Mouse (Mus musculus) gastrocnemius, postnatal 25 days (tissue): ENCODE results near the gene 1110032A03Rik. TPM values are rescaled to one million over a fixed set of nuclear protein-coding genes. Genes with fewer than 3 reads are reported as not detected.

Experiments used
- DNase-seq: peaks from one replicate; pipeline ENCODE4 v3.0.0; 2022
- total RNA-seq, 2 experiments: library from RNA; stranded (reverse); gene quantifications; 1 replicate in 1 of 2; 2 replicates in 1 of 2; pipeline ENCODE4 v1.2.3; 2021

The 1110032A03Rik gene
- total RNA-seq, 2 experiments from 2014 or later = 9.0 to 10.7 TPM

DNA sequence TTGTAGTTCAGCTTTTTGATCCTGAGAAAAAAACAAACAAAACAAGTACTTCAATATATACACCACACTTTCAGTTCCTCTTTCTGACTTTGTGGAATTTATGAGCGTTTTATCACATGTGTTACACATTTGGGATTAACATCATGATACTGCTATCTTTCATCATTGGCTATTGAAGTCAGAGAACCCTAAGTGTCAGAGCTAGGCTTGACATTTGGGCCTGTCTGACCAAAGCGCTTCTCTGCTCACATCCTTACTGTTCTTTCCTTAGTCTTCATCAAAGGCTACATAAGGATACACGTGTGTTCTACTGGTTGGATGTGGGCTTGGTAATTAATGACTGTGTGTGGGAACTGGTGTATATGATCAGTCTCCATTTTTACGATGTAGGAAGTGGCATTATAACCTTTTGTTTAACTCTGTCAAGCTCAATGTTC, 1.3 kb downstream of the 1110032A03Rik start:
- DNase-seq = no peak

DNA sequence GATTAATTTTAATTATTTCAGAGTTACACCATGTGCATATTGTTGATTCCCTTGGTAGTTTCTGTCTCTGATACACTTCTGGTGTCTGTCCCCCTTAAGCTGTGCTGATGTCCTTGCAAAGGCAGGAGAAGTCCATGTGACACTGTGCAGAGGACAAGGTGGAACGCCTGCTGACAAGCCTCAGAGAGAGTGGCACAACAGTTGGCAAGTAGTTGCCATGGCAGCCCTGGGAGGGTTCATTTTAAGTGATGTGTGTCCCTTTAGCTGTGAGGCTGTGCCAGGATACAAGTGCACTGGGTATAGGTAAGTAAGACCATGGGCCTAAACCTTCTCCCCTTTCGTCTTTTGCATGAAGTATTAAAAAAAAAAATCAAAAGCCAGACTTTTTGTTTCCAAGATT, 5.3 kb downstream of the 1110032A03Rik start:
- no peak for DNase-seq

DNA sequence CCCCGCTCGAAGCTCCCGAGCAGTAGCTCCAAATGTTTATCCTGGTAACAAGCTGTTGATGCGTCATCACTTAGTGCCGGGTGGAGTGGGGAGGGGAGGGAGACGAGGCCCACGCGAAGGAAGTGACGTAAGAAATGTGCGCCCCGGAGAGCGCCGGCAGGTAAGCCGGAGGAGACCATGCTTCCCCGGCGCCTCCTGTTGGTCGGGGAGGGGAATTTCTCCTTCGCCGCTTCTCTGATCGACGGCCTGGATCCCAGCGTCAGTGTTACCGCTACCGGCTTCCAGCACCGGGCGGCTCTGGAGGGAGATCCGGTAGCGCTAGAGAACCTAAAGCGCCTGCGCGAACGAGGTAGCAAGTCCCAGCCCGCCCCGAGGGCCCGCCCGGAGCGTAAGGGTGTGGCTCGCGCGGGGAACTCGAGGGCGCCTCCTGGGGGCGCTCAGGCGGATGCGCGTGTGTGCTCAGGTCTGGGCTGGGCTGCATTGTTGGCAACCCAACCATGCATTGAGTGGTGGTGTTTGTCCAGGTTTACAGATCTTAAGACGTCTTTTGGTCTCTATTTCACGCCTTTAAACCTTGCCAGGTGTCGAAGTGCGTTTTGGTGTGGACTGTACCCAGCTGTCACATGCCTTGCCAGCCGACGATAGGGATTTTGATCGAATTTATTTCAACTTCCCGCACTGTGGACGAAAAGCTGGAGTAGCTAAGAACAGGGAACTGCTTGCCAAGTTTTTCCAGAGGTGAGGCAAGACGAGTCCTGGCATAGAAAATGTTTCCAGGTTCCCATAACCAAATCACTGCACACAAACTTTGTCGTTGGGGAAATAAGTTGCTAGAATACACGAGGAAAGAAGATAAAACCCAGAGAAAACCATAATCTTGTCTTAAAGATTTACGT, 7.0 kb downstream of the 1110032A03Rik start, which contains the start of gene Fdxacb1:
Gene Fdxacb1, plus strand, starts transcription at position 130 of the 896 bp plus-strand sequence.
- peak; percentile 96 for DNase-seq

DNA sequence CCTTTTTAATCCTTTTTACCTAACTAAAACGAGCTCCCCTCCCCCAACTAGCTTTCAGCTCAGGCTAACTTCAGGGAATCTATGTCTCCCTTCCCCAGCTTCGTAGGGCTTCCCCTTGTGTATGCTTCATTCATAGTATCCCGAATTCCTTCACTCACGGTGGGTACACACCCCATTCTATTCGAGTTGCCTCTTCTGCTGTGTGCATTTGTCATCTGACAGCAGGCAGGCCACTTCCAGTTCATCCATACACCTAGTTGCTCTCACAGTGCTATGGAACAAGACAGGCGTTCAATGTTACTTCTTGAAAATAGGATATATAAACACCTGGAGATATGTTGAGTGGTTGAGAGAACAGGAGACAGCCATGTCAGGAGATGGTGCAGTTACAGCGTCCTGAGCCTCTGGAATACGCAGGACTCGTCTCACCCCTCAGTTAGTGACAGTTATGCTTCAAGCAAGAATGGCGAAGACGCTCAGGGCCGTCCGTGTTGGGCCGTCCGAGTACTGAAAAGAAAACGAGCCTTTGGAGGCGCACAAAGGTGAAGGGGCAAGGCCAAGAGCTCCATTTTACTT, 7.7 kb downstream of the 1110032A03Rik start:
- DNase-seq = no peak

DNA sequence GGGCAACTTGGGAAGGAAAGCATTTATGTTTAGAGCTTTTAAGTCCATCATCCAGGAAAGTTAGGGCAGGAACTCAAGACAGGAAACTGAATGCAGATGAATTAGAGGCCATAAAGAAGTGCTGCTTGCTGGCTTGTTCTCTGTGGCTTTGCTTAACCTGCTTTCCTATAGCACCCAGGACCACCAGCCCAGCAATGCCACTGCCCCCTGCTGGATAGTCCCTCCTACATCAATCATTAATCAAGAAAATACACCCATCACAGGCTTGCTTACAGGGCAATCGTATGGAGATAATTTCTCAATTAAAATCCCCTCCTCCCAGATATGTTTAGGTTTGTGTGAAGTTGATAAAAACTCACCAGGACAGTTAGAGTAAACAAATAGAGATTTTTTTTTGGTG, 12.0 kb downstream of the 1110032A03Rik start:
- DNase-seq = no peak

DNA sequence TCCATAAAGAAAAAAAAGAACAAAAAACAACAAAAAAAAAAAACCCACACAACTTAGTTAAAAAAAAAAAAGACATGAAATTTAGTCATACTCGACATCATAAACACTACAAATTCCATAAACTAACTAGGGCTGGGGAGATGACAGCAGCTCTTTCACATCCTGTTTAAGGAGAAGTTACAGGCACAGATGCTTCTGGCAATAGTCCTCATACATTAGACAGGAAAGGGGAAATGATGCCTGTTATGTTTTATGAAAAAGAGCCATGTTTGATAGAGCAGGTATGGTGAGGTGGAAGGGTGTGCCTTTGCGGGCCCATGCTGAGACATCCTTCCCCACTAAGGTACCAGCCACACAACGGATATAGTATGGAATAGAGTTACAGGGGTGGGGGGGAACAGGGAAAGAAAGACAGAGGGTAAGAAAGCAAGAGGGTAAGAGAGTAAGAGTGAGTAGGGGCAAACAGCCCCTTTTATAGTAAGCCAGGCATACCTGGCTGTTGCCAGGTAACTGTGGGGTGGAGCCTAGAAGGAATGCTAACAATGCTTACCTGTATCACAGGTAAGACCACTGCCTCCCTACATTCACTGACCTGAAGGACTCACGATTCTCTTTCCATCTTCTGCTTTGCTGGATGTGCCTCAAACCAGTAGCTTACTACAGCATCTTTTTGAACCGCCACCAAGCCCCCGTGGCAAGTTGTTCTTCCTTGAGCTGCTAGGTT, 13.6 kb downstream of the 1110032A03Rik start:
- DNase-seq = no peak

DNA sequence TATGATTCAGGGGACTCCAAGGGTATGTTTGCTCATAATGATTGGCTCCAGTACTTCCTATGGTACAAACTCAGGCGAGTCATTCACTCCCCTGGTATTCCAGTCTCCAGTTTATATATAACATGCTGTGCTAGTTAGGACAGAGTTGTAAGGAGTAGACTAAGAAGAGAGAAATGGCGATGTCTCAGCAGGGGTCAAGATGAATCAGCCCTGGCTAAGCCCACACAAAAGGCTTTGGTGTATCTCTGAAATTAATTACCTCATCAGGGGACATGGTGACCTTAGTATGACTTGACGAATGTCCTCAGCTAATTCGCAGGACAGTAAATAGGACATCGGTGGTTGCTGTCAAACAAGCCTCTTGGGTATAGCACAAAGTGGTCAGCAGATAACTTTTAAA, 18.6 kb downstream of the 1110032A03Rik start:
- no peak for DNase-seq

DNA sequence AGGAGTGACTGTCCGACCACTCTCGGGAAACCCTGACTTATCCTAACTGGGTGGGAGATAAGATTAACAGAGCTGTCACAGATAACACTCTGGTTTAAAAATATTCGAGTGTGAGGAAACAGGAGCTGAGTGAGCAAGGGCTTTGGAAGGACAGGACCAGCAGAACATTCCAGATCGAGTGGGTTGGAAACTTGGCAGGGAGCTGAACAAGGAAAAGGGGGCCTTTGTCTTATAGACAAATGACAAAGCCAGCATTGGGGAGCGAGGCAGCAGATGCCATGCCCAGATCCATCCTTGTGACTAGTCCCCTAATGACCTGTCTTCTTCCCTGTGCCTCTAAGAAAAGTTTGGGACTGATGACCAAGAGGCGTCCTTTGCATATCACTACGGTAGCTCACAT, 21.4 kb downstream of the 1110032A03Rik start:
- DNase-seq = peak; percentile 20

DNA sequence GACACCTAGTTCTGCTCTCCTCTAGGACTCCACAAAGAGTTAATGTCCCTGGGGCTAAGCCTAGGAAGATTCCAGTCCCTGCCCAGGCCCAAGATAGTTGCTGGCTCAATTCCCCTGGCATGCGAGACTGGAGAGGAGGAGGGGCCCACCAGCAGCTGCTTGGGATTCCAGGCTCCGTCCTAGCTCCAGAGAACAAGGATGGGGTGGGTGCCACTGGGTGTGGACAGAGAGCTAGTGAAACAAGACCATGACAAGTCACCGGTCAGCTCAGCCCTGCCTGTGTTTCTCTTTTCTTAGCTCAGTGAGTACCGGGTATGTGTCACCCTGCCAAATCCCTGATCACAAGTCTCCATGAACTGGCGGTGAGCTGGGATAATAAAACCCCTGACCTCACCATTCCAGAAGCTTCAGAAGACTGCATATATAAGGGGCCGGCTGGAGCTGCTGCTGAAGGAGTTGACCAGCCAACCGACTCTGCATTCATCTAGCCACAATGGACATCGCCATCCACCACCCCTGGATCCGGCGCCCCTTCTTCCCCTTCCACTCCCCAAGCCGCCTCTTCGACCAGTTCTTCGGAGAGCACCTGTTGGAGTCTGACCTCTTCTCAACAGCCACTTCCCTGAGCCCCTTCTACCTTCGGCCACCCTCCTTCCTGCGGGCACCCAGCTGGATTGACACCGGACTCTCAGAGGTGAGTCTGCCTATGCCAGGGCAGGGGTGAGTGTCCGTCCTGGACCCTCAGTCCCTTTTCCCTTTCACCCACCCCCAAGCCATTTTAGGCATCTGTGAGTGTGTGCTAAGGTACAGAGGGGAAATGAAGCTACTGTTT, 22.3 kb downstream of the 1110032A03Rik start:
- DNase-seq = peak; percentile 96

DNA sequence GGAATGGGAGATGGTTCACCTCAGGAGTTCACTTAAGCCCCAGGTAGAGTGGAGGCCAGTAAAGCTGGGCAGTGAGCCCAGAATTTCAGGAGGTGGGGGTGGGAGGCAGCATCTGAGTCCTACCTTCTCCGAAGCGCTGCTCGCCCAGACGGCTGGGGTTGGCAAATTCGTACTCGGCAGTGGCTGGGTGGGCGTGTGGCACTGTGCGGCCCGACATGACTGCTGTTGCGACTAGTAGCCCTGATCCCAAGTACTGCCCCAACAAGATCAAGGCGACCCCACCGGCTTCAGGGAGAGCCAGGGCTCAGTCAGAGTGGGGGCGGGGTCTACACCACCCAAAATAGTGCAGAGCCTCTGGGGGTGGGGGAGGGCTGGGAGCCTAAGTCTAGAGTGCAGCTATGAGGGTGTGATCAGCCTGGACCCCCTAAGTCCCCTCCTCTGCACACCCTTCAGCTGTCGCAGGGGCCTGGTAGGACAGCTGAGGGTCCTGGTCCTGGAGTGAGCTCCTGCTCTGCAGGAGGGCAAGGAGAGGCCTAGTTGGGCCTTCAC, 23.2 kb downstream of the 1110032A03Rik start, which contains the start of gene Hspb2:
Gene Hspb2, minus strand, starts transcription at position 301 of the 549 bp plus-strand sequence.
- peak; percentile 75 for DNase-seq

DNA sequence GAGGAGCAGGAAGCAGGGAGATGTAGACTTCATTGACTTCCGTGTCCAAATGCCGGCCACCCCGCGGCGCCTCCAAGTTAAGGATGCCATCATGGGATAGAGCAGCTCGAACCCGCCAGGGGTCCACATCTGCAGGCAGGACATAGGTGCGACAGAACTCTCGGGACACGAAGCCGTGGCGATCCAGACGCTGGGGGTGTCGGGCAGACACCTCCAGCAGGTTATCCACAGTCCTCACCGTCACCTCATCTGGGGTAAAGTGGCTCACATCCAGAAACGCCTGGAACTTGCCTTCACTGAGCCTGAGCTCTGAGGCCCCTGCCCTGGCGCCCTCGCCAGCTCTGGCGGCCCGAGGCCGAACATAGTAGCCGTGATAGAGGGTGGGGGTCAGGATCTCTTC, 24.0 kb downstream of the 1110032A03Rik start, which contains the start of gene Cryab:
Gene Cryab, plus strand, starts transcription at position 3 of the 400 bp plus-strand sequence.
- peak; percentile 38 for DNase-seq

DNA sequence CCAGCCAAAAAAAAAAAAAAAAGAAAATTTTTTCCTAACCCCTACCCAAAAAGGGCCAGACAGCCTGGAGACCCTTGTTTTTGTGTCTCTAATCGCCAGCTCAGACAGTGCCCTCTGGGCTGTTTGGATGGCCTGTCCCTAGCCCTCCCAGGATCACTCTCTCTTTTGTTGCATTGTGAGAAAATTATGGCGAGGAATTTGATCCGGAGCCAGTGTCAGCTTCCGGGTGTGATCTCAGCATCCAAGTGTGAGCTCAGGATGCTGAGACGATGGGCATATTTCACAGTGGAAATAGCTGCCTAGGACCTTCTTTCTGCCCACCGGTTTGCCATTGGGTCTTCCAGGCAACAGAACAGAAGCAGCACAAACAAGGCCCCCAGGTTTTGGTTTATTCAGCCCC, 24.6 kb downstream of the 1110032A03Rik start:
- no peak for DNase-seq

DNA sequence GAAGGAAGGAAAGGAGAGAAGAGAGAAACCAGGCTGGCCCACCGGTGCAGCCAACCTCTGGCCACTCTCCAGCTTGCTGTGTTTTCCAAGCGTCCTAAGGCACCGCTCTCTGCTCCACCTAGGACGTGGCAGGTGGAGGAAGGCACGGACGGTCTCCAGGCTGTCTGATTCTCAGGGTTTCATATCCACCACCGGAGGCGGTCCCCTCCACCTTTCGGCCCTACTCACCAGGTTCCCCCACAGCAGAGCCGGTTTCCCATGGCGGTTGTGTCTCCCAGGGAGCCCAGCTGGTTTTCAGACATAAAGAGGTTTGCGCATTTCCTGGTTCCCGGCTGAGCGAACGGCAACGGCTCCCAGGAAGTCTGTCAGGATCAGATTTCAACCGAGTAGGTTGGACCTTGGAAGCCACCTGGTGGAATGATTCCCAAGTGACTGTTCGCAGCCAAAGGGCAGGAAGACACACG, 29.1 kb downstream of the 1110032A03Rik start, which contains the start of gene 2310030G06Rik:
Gene 2310030G06Rik, minus strand, starts transcription at position 323 of the 464 bp plus-strand sequence.
- DNase-seq = no peak

DNA sequence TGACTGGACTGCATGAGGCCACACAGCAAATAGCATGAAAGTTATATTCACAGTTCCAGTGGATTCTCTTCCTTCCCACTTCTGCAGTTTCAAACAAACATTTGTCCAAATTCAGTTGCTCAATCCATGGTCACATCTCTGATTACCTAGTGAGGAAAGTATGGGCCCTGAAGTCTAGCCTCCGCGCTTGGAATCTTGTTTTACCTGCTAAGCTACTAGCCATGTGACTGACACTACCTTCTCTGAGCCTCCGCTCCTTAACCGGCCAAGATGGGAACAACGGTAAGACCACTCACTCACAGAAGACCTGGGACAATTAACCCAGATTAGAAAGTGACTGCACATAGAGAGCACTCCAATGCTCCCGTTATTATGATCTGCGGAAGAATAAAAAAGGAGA, 29.5 kb downstream of the 1110032A03Rik start:
- DNase-seq = no peak

DNA sequence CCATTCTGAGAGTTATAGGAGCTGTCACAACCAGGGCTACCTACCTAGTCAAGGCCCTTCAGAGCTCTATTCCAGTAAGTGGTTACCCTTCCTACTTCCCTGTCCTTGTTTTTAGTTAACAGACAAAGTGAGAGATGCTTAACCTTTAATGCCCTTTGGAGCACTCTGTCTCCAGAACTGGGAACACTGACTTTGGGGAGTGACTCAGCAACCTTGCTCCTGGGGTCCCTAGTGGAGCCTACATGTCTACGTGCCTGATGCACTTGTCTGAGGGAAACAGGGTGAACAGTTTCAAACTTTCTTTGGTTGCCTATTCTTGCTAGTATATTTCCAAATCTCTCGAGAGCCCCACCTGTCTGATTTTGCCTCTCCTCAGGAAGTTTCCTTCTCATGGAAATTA, 32.6 kb downstream of the 1110032A03Rik start:
- no peak for DNase-seq

DNA sequence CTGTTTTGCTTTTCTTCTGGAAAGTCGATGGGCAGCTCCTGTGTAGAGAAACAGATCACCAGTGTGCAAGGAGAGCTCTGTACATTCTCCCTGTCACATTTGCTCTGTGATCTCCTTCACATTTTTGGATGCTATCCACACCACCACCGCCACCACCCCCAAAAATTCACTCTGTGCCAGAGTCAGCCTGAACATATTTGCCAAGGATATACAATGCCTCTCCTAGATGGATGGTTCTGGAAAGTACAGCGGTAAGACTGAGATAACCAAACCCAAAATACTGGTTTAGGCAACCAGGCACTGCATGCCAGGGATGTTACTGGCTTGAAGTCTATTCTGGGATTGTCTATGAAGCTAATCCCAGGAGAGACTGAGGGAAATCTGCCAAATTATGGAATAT, 33.1 kb downstream of the 1110032A03Rik start:
- DNase-seq = no peak

DNA sequence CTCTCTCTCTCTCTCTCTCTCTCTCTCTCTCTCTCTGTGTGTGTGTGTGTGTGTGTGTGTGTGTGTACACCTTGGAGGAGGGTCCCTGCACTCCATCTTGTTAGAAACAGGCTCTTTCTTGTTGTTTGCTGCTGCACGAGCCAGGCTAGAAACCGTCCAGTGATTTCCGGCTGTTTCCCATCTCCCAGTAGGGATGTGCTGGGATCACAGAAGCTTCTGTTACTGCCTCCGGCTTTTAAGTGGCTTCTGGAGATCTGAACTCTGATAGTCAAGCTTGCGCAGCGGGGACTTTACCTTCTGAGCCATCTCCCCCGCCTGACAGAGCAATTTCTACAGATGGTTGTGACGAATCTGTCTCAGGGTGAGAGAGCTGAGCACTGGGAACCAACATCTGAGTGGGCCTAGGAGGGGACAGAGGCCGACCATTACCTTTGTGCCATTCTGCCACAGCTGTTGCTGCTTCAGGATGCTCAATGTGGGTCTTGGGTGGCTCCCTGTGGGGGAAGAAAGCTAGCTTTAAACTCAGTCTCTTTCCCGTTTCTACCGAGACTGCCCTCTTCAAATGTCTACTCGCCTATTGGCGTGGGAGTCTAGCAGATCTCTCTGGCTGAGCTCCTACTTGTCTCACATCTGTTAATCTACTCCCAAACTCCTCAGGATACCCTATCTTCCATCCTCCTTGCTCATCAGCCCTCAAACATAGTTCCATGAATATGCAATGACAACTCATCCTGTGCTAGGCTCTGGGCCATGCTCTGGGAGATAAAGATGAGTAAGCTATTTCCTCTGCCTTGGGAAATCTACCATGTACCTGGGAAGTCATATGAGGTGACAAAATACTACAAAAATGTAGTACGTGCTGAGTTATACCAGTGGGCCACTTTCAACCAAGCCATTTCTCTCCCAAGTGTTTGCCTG, 34.2 kb downstream of the 1110032A03Rik start:
- no peak for DNase-seq

DNA sequence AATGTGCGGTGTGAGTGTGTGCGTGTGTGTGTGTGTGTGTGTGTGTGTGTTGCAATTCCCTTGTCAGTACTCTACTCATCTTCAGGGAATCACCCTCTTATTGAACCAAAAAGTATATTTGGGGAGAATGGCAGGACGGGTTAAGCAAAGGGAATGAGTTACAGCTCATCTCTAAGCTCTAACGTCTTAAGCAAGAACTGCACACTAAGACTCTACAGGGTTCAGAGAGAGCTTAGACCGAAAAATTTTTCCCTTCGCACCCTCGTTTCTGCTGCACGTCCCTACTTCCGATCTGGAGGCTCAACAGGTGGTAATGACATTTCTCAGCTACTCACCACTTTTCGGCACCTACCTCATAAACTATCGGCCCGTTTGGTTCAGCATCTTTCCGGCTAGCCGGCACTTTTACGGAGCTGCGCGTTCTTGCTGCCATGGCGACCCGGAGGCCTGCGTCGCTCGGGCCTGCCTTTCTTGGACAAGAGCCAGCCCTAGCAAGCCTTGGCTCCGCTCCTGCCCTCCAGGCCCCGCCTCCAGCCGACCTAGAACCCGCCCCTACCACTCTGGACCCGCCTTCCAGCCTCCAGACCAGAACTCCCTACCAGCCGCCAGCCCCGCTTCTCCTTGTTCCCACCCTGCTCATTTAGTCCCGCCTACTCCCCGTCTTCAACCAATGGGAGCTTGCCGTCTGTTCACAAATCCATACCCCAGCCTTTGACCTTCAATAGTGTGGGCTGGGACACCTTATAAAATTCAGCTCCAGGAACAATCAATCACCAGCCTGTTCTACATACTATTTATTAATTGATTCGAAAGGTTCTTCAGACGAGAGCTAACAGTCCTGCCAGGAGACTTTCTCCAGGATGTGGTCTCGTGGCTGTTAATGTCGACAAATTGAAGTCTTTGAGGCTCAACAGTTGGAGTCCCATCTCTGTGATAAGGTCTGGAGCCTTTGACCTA, 36.1 kb downstream of the 1110032A03Rik start, which contains the start of gene Dixdc1:
Gene Dixdc1, minus strand, starts transcription at position 604 of the 957 bp plus-strand sequence.
- DNase-seq = peak; percentile 92

DNA sequence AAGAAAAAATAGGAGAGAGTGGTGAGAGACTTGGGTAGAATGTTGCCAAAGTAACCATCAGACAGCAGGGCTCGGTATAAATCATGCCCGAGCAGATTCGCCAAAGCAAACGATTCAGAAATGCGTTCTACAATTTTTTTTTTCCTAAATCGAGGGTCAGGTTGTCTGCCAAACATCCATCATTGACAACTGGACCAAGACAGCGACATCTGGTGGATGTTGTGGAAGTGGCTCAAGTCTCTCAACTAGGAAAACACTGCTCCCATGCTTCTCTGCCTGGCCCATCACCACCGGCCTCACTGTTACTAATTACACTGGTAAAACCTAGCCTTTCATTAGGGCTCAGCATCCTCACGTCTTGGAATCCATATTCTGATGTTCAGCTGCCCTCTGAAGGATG, 40.3 kb downstream of the 1110032A03Rik start:
- DNase-seq = peak; percentile 25
